Mouse (Mus musculus): ENCODE results near the gene Usf3. TPM values are rescaled to one million over a fixed set of nuclear protein-coding genes. Genes with fewer than 3 reads are reported as not detected.

Usf3 gene
- total RNA-seq (2023), result 10 to 100 TPM; 34.6 to 35.1 TPM

GRCm38 (mm10) chr16:44173155-44173941 lies at the start of gene Usf3:
Usf3 (plus strand) TSS chr16:44173246.

GRCm38 (mm10) chr16:44139536-44140185 lies 33.4 kb upstream of the Usf3 start, which contains the start of the genes Atp6v1a and Naa50:
Atp6v1a (minus strand) TSS chr16:44139705.
Naa50 (plus strand) TSS chr16:44139830.

Other genes starting within 250 kb of the Usf3 start
- gene Qtrt2, start 246.4 kb upstream of the Usf3 start, total RNA-seq (2023), result 10 to 100 TPM; 20.4 to 24.0 TPM
- 1 to 10 TPM; 5.9 to 6.6 TPM for gene Zdhhc23, start 193.5 kb upstream of the Usf3 start, total RNA-seq (2023)
- gene Gramd1c, start 109.9 kb upstream of the Usf3 start, total RNA-seq (2023), result 1 to 10 TPM in 1 of 2 experiments, under 1 TPM in 1; 0.33 to 1.1 TPM
- gene Atp6v1a, start 33.5 kb upstream of the Usf3 start, total RNA-seq (2023), result 10 to 100 TPM; 86.5 to 87.7 TPM
- 10 to 100 TPM; 44.2 to 45.3 TPM for gene Naa50, start 33.4 kb upstream of the Usf3 start, total RNA-seq (2023)
- 1 to 10 TPM in 1 of 2 experiments, under 1 TPM in 1; 0.37 to 1.5 TPM for gene Sidt1, start 159.9 kb downstream of the Usf3 start, total RNA-seq (2023)
- gene Spice1, start 173.9 kb downstream of the Usf3 start, total RNA-seq (2023), result 10 to 100 TPM; 26.8 to 30.0 TPM
- not detected for gene Cfap44, start 221.6 kb downstream of the Usf3 start, total RNA-seq (2023)

All from monocyte, adult 59 days (primary cell).